Mouse (Mus musculus) erythroblast, embryonic 14.5 days (primary cell): ENCODE measurements around the gene Bglap.
"Not testable (repeated sequence)": the region's sequence is repeated elsewhere in the genome, so short reads cannot be mapped to it uniquely, and the experiment has no call there.

Experiments
- GATA1 ChIP-seq: IDR thresholded peaks from 2 replicates; pipeline ENCODE4 v1.6.1; 2012; ENCODE audit warnings: low read length, inconsistent platforms, mixed read lengths
- TAL1 ChIP-seq: IDR thresholded peaks from 3 replicates; pipeline ENCODE4 v1.6.1; 2012; ENCODE audit warnings: low read length, inconsistent platforms, mixed read lengths

- TF ChIP-seq GATA1, TAL1: not testable (repeated sequence)
These were observed 15.8 kb downstream of the Bglap start for GRCm38 (mm10) chr3:88368511-88368910.
